Mouse (Mus musculus) left cerebral cortex, adult 8-10 months (tissue): Measurements from ENCODE around the gene Nkpd1. TPM values are rescaled to one million over a fixed set of nuclear protein-coding genes. Genes with fewer than 3 reads are reported as not detected.
"Not testable (repeated sequence)": the region's sequence is repeated elsewhere in the genome, so short reads cannot be mapped to it uniquely, and the experiment has no call there.

Source experiments
- DNase-seq, 2 experiments: peaks; one replicate each; pipeline ENCODE4 v3.0.0; 2022; ENCODE audit warnings: low spot score in 2 of 2
- total RNA-seq, 4 experiments: library from RNA; stranded (reverse); gene quantifications; 2 replicates each; pipeline ENCODE4 v1.2.4; 2022

Gene Nkpd1
- total RNA-seq, 4 experiments from 2014 or later: 0.83 to 1.7 (median 1.1) TPM

DNA sequence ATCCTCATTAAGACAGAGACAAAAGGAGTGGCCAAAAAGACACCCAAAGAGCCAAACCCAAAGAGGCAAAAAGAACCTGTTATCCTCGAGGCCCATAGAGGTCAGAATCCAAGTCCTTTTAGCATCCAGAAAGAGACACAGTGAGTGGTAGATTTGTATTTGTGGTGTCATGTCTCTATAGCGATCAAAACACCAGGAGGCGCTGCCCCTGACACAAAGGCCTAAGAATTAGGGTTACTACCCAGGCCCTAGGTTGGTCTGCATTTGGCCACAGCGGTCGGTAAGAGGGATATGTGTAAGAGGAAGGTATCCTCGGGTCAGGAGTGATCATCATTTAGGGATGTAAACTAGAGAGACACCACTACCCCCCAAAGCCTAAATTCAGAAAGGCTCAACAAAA is 11.3 kb upstream of the Nkpd1 start:
- no peak for DNase-seq

DNA sequence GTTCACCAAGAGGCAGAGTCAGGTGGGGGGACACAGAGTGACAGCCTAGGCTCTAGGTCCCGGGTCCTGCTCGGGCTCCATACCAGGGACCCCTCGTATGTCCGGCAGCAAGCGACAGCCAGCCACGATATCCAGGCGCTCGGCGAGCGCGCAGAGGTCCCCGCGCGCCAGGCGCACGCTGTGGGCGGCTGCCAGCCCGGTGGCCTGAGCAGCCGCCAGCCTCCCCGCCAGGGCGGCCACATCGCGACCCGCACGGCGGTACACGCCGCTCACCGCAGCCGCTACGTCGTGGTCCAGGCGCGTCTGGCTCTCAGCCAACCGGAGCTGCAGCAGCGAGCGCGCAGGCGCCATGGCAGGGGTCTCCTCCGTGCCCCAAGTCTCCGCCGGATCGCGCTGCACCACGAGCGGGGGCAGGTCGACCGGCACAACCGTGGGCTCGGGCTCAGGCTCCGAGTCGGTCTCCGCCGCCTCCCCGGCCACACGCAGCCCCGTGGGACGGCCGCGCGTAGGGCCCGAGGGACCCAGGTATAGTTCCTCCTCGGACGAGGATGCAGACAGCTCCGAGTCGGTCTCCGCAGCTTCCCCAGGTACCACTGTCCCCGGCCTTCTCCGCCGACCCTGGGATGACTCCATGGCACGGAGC is 10.5 kb upstream of the Nkpd1 start:
- no peak for DNase-seq

DNA sequence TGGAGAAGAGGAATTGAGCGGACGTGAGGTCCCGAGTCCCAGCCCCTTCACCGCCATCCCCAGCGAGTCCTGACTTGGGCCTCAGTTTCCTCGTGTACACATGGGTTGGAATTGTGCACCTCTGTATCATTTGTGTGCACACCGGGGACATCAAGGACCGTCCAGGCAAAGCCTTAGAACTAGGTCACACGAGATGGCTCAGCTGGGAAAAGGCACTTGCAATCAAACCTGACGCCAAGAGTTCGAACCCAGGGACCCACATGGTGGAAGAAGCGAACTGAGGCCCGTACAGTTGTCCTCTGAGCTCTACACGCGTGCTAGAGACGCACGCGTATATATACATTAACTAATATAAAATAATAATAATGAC is 10.0 kb upstream of the Nkpd1 start:
- DNase-seq: no peak

DNA sequence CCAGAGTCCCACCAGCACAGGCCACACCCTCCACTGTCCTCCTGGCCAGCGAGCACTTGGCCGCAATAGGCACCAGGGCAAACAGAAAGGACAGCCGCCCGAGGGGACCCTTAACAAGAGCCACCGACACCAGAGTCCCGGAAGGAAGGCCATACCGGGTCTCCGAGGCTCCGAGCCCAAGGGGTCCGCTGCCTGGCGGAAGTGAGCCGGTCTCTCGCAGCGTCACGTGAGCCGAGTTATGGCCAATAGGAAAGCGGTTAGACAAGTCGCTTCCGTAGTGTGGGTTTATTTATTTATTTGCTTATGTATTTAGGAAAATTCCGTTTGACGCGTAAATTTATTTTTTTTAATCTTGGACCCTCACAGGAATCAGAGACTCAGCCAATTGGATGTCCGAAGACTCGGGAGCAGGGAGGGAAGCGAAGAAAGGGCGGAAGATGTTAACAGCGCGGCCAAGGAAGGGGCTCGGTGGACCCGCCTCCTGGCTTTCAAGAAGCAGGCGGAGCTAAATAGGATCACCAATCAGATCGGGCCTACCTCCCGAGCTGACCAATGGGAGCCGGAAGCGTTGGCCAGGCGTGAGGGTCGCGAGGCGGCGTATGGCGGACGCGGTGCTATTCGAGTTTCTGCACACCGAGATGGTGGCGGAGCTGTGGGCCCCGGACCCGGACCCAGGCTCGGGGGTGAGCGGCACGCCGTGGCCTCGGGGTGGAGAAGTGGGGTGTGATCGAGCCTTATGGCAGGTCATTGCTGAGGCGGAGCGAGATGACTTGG is 9.3 kb upstream of the Nkpd1 start, which contains the start of the genes Bloc1s3 and Trappc6a:
Gene Bloc1s3 (minus strand): TSS at position 218 of the 774 bp plus-strand sequence.
Gene Trappc6a (plus strand): TSS at position 246 of the 774 bp plus-strand sequence.
- DNase-seq: peak; percentile 91 to 92

DNA sequence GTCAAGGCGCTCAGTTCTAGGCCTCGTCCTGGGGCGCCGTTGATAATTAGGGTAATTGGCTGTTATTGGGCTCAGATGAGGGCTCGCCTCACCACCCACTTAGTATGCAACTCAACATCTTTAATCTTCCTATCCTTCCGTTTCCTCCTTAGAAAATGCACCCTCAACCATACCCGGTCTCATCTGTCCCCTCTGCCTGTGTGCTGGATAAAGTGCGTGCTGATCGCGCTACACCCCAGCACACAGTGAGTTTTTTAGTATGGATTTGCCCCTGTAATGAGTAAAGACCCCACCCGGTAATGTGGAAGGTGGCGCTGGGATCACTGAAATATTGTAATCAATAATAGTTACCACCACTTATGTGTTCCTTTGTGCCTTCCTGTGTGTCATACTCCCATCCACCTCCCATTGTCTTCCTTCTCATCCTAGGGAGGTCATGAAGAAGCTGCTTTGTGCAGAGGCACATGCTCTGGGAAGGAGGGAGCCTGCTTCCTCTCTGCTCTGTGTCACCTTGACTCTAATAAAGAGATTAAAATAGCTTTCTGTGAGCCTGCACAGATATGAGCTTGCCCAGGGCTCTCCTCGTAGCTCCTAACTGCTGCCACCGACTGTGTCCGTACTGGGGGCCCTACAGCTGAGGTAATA is 8.6 kb upstream of the Nkpd1 start:
- DNase-seq: no peak

DNA sequence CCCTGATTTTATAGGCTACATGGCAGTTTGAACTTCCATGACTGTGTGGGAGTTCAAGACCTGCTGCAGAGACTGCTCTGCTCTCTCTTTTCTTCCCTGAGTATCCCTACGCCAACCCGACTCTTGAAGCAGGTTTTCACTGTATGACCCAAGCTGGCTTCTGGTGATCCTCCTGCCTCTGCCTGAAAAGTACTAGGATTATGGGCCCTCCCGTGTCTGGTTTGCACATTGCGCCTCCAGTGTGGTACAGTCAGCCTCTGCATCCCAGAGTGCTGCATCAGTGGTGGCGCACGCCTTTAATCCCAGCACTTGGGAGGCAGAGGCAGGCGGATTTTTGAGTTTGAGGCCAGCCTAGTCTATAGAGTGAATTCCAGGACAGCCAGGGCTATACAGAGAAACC is 7.9 kb upstream of the Nkpd1 start:
- no peak for DNase-seq

DNA sequence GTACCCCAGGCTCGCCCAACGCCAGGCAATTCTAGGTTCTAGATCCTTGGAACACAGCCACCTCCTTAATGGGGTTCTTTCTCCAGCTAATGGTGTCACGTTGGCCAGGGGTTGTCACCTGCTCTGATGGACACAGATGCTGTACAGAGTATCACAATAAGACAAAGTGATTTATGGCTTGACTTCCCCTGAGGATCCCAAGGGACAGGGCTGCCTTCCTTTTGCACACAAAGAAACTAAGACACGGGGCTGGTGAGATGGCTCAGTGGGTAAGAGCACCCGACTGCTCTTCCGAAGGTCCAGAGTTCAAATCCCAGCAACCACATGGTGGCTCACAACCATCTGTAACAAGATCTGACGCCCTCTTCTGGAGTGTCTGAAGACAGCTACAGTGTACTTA is 5.7 kb upstream of the Nkpd1 start:
- not testable (repeated sequence) for DNase-seq

DNA sequence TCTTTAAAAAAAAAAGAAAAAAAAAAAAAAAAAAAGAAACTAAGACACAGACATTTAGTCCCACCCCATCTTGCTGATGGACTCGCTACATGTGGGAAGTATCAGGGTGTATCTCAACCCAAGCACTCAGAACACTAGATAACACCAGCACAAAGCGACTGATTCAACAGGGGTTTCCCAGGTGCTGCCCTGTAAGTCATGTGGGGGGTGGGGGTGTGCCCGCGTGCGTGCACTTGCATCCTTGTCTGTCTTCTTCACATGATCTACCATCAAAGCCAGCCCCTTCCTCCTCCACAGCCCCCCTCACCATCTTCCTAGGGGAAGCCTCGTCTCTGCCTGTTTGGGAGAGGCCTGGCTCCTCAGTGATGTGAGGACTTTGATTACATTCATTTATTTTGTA is 5.3 kb upstream of the Nkpd1 start:
- no peak for DNase-seq

DNA sequence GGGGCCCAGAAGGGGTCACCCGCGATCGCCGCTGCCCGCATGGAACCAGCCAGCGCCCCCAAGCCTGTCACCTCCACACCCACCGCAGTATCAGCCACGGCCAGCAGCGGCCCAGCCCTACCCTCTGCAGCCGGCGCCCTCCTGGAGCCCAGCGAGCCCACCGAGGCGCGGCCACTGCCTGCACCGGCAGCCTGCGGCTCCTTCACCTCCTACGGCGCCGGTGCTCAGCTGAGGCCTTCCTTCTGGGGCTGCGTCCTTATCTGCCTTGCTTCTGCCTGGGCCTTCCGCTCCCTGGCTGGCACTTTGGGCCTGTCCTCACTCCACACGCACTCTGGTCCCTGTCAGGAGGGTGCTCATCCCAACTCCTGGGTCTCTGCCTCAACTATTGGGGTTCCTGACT is 2.4 kb downstream of the Nkpd1 start:
- DNase-seq: no peak

DNA sequence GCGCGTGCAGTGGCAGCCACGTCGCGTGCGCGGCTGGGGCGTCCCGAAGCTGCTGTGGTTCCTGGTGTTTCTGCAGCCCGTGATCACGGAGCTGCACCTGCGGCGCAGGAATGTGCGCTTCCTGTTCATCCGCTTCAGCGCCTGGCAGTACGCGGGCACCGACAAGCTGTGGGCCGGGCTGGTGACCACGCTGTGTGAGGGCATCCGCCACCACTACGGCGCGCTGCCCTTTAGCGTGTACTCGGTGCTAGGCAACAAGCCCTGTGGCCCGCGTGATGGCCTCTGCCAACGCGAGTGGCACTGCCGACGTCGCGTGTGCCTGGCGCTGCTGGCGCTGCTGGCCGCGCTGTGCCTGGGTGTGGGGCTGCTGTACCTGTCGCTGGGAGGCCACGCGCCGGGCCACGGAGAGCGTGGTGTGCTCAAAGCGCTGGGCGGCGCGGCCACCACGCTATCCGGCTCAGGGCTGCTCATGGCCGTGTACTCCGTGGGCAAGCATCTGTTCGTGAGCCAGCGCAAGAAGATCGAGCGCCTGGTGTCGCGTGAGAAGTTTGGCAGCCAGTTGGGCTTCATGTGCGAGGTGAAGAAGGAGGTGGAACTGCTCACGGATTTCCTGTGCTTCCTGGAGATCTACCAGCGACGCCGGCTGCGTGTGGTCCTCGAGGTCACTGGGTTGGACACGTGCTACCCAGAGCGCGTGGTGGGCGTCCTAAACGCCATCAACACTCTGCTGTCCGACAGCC is 5.5 kb downstream of the Nkpd1 start:
- peak in 1 of 2 experiments; percentile 16 for DNase-seq

DNA sequence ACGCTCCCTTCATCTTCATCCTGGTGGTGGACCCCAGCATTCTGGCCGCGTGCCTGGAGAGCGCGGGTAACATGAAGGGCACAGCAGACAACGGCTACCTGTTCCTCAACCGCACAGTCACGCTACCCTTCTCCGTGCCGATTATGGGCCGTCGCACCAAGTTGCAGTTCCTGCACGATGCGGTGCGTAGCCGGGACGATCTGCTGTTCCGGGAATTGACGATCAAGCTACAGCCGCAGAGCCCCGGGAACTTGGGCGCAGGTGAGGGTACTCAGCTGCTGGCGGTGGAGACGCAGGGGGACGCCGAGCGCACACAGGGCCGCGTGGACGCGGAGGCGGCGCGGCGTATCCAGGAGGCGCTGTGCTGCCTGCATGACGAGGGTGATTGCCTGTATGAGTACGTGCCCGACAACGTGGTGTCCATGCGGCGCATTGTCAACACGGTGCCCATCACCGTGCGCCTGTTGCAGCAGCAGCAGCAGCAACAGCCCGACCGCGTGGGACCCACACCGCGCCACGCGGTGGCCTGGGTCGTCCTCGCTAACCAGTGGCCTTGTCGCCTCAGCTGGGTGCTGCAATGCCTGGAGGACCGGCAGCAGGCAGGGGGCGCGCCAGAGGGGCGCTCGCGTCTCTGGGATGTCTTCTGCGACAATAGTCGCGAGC is 6.2 kb downstream of the Nkpd1 start:
- peak in 1 of 2 experiments; percentile 46 for DNase-seq

DNA sequence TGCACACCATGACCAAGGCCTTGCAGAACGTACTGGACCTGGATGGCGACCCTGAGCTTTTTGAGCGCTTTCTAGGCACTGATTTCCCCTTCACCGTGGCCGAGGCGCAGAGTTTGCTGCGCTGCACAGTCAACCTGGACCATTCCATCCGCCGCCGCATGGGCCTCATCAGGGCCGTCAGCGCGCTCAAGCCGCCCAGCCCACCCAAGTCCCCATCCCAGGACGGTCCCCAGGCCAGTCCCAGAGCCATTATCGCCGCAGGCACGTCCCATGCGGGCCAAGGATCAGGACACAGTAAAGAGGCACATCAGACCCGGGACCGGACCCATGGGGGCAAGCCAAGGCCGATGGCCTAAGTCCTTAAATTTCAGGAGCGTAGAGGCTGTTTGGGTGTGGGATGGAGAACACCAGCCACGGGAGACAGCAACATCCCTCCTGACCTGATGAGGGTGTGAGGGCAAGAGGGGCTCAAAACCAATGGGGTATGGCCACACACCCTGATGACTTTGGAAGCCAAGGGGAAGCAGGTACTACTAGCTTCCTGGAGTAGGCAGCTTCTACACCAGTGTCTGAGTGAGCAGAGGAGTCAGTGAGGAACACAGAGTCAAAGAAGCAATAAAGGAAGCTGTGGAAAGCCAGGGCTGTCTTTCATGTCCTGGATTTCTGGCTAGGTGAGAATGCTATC is 6.9 kb downstream of the Nkpd1 start:
- no peak for DNase-seq

DNA sequence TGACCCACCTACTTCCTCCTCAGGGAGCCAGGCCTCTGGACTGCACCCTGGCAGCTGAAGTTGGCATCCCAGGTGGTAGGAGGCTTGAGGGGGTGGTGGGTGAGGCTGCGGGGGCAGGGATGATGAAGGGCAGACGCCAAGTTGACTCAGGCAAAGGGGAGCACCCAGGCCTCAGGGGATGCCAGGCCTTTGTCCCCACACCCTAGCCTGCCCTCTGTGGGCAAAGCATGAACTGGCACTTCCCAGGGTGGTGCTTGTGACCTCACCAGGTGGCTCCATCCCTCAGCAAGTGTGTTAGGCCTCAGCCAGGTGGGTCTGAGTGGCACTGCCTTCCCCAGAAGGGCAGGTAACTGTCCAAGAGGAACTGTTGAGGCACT is 7.5 kb downstream of the Nkpd1 start:
- DNase-seq: no peak

DNA sequence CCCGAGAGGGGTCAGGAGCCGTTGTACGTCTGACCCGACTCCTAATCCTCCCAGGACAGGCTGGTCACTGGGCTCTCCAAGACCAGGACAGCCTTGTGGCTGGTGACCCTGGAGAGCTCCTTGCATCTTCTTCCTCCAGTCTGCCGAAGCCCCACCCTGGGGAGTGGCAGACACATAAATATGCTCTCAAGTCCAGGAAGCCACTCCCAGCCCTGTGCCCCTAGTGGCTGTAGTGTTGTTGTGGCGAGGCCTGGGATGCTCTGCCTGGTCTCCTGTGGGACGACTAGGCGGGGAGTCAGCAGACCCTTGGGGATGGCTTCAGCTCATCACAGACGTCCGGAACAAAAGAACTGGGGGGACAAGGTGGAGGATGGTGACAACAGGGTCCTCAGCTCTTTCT is 13.4 kb downstream of the Nkpd1 start:
- DNase-seq: no peak

DNA sequence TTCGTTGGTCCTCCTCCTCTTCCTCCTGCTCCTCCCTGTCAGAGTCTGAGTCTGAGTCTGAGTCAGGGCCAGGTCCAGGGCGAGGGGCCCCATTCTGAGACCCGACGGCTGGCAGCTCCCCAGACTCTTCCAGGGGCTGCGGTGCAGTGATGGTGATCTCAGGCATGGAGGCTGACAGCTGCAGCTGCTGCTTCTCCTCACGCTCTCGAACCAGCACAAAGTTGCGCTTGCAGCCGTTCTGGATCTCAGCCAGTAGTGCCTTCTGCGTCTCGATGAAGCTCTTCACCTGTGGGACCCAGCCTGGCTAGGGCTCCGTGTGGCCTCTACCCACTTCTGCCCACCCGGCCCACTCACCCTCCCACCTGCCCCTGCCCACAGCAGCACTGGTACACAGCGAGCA is 14.6 kb downstream of the Nkpd1 start:
- no peak for DNase-seq

DNA sequence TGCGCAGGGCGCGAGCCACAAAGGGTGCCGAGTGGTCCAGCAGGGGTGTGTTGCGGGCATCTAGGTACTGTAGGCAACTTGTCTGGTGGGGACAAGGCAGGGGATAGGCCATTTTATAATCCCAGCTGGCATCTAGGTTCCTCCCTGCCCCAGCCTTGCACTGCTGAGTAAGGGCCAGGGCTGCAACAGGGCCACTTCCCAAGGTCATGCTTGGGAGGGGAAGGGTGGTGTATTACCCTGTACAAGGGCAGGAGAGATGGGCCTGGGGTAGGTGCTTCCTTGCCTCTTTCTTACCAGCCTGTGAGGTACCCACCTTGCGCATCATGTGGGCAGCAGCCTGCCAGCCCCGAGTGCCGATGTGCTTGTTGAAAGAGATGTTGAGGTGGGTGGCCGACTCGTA is 17.0 kb downstream of the Nkpd1 start:
- DNase-seq: no peak

DNA sequence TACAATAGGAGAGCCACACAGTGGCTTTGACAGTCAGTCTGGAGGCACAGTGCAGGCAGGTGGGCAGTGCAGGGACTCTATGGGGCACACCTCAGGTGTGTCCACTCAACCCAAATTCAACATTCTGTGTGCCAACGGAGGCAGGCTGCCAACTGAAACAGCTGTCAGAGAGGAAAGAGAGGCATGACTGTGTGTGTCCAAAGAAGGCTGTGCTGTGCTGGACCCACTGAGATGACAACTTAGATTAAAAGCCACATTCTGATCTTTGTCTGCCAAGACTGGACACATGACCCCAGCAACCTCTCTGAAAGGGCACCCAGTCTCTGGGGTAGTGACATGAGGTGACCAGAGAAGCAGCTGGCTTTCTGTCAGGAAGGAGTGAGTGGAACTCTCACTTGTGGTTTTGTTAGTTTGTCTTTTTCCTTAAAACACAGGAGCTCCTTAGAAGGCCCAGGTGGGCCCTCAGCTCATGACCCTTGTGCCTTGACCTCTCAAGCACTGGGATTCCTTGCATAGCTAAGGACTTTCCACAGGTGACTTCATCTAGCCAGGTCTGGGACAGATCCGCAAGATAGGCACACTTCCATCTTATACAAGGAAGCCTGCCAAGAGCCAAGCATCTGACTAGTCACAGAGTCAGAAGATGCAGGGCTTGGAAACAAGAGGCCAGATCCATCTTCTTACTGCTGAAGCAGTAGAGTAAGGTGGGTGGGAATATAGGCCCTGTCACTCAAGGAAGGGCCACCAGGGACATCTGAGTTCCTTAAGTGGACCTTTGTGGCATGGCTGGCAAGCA is 23.3 kb downstream of the Nkpd1 start:
- DNase-seq: no peak

DNA sequence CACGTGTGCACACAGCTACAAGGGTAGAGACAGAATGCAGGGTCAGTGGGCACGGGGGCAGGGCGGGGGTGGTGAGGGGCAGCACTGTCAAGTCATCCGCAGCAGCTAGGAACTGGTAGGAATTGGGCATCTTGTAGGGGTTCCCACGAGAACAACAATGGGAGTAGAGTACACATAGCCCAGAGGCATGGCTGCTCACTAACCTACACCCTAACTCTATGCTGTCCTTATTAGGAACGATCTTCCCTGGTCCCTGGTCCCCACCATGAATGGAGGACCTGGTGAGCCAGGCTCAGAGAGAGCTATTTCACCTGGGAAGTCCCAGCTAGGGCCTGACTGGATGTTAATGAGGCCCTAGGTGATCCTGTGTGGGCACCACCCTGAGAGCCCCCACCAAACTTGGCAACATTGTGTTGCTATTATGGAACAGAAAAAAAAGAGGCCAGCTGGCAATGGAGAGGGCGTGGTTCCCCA is 24.1 kb downstream of the Nkpd1 start:
- no peak for DNase-seq

DNA sequence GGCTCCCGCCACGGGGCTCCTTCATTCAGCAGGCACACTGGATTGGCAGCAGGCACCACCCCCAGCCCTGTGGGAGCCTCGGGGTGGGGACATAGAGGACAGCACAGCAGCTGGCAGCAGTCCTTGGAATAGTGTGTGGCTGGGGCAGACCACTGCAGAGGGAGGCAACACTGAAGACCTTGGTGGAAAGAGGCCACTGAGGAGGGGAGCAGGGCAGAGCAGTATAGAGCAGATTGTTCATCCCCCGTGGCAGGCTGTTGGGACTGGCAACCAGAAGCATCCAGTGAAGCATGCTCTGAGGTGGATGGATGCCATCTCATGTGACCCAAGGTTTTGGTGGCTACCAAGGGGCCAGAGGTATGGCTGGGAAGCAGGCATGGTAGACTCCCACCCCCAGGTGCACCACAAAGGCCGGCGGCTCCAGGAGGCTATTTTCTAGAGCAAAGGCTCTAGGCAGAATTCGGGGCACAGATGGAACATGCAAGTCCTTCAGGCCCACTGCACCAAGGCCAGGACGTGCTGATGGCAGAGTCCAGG is 24.6 kb downstream of the Nkpd1 start:
- DNase-seq: no peak

DNA sequence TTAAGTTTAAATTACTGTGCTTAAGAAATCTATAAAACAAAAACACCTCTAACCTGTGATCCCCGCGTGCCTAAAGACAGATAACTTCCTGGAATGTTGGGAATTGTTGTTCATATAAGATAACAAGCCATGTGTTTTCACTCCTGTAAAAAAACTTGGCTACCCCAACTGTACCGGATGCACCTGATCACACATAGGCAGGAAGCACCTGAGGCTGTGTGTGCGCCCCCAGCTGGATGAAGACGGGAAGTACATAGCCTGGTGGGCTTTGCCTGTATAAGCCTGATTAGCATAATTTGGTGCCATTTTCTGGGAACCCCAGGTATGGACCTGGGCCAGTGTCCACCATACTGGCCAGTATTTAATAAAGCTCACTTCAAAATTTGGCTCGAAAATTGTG is 25.9 kb downstream of the Nkpd1 start:
- DNase-seq: no peak
